Mouse (Mus musculus) spleen, embryonic (tissue): ENCODE results near the gene Slc2a5.

ENCODE experiments used
- CTCF ChIA-PET: fragments of 350-600 bp; sonication (Branson Sonifier 250); formaldehyde crosslinking; loops from one replicate; lab custom pipeline; 2022; lab: Charles Lee

Gene Slc2a5

GRCm38 (mm10) chr4:150119055-150119454 lies at the start of gene Slc2a5:
Gene Slc2a5 (plus strand): TSS chr4:150119283.
- CTCF ChIA-PET = interaction anchor here (0.6 to 0.7 kb wide), 2 partner anchors 32 to 159 kb away, joined by 3 read pairs; partner anchors contain the start of gene Gpr157

GRCm38 (mm10) chr4:150070136-150070535 lies 48.9 kb upstream of the Slc2a5 start:
- CTCF ChIA-PET = no interaction called here

- CTCF ChIA-PET = no interaction called here
Measured at GRCm38 (mm10) chr4:150072416-150073101, 46.5 kb upstream of the Slc2a5 start.

- CTCF ChIA-PET = interaction anchor here (0.5 kb wide), 1 partner anchor 20 kb away, joined by 11 read pairs; no protein-coding TSS in a partner anchor
Measured at GRCm38 (mm10) chr4:150073102-150073473, 46.0 kb upstream of the Slc2a5 start.

GRCm38 (mm10) chr4:150075350-150075749 lies 43.7 kb upstream of the Slc2a5 start:
- CTCF ChIA-PET = interaction anchor here (0.5 to 0.6 kb wide), 2 partner anchors 23 to 62 kb away, joined by 3 to 24 read pairs; no protein-coding TSS in a partner anchor

- CTCF ChIA-PET = interaction anchor here (0.7 kb wide), 2 partner anchors 48 to 280 kb away, joined by 4 to 10 read pairs; no protein-coding TSS in a partner anchor
Measured at GRCm38 (mm10) chr4:150076147-150076546, 42.9 kb upstream of the Slc2a5 start.

GRCm38 (mm10) chr4:150078646-150079045 lies 40.4 kb upstream of the Slc2a5 start:
- CTCF ChIA-PET = interaction anchor here (0.6 kb wide), 2 partner anchors 59 to 285 kb away, joined by 5 to 6 read pairs; no protein-coding TSS in a partner anchor

GRCm38 (mm10) chr4:150079244-150079643 lies 39.8 kb upstream of the Slc2a5 start:
- CTCF ChIA-PET = interaction anchor here (0.6 kb wide), 3 partner anchors 48 to 286 kb away, joined by 3 to 6 read pairs (median 5); no protein-coding TSS in a partner anchor

- CTCF ChIA-PET = no interaction called here
Measured at GRCm38 (mm10) chr4:150080330-150080967, 38.6 kb upstream of the Slc2a5 start.

- CTCF ChIA-PET = no interaction called here
Measured at GRCm38 (mm10) chr4:150085366-150085765, 33.7 kb upstream of the Slc2a5 start.

GRCm38 (mm10) chr4:150086841-150087160 lies 32.3 kb upstream of the Slc2a5 start:
- CTCF ChIA-PET = interaction anchor here (0.6 to 1.2 kb wide), 3 partner anchors 13 to 34 kb away, joined by 3 to 5 read pairs (median 4); no protein-coding TSS in a partner anchor

- CTCF ChIA-PET = interaction anchor here (0.6 to 1.2 kb wide), 3 partner anchors 13 to 33 kb away, joined by 3 to 5 read pairs (median 4); no protein-coding TSS in a partner anchor
Measured at GRCm38 (mm10) chr4:150087161-150087889, 31.8 kb upstream of the Slc2a5 start, which contains the start of gene Gpr157. Gene Gpr157 (plus strand): TSS chr4:150087365.

GRCm38 (mm10) chr4:150087890-150088530 lies 31.1 kb upstream of the Slc2a5 start:
- CTCF ChIA-PET = interaction anchor here (1.2 kb wide), 1 partner anchor 32 kb away, joined by 4 read pairs; no protein-coding TSS in a partner anchor

- CTCF ChIA-PET = no interaction called here
Measured at GRCm38 (mm10) chr4:150089121-150089520, 30.0 kb upstream of the Slc2a5 start.

- CTCF ChIA-PET = interaction anchor here (0.6 to 1.1 kb wide), 3 partner anchors 60 to 1786 kb away, joined by 3 to 7 read pairs (median 4); no protein-coding TSS in a partner anchor
Measured at GRCm38 (mm10) chr4:150091887-150092582, 27.0 kb upstream of the Slc2a5 start.

- CTCF ChIA-PET = interaction anchor here (0.5 to 1.1 kb wide), 3 partner anchors 61 to 1786 kb away, joined by 3 to 4 read pairs (median 3); no protein-coding TSS in a partner anchor
Measured at GRCm38 (mm10) chr4:150092583-150092902, 26.5 kb upstream of the Slc2a5 start.

GRCm38 (mm10) chr4:150093560-150094462 lies 25.3 kb upstream of the Slc2a5 start:
- CTCF ChIA-PET = interaction anchor here (0.6 to 1.8 kb wide), 3 partner anchors 17 to 491 kb away, joined by 4 to 5 read pairs (median 5); no protein-coding TSS in a partner anchor

GRCm38 (mm10) chr4:150094463-150094789 lies 24.7 kb upstream of the Slc2a5 start:
- CTCF ChIA-PET = interaction anchor here (0.6 to 1.8 kb wide), 2 partner anchors 59 to 491 kb away, joined by 4 to 5 read pairs; no protein-coding TSS in a partner anchor

- CTCF ChIA-PET = no interaction called here
Measured at GRCm38 (mm10) chr4:150096309-150096708, 22.8 kb upstream of the Slc2a5 start.
